Mouse (Mus musculus): Measurements from ENCODE around the gene Gm17018.

Gene Gm17018

GRCm38 (mm10) chr19:45560153-45560890, at the start of gene Gm17018, which contains the start of gene Poll:
Gene Gm17018 (plus strand): TSS chr19:45560615.
Gene Poll (minus strand): TSS chr19:45560531.
- peak; percentile 86 for DNase-seq (ENCODE audit: low read depth)

DNA sequence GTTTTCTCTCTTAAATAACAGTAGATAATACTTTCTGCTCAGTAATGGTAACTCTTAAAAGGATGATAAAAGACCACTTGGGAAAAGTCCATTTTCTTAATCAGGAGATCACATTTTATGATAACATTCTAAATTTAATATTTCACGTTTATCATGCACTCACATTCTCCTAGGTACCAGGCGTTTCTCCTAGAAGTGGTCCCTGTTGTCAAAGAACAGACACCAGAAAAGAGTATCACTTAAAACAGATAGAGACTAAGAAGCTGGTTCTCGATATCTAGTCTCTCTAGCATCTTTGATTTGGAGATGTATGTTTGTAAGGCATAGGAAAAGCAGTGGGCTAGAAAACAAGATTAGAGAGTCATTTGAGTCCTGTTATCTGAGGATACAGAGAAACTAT, 49.7 kb upstream of the Gm17018 start:
- DNase-seq (ENCODE audit: low read depth): no peak

DNA sequence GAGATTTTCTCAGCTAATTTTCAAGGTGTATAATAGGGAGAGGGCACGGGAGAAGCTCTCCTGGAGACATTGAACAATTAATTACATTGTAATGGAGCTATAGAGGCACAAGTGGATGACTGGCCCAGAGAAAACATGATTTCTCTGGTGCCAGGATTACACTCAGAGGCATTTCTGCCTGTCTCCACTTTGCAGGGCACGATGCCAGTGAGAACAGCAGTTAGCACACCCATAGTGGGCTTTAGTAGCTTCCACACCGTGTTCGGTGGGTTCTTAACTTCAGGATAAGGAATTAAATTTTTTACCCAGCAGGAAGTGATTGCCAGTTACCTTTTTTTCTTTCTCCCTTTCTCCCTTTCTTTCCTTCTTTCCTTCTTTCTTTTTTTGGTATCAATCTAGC, 49.0 kb upstream of the Gm17018 start:
- DNase-seq (ENCODE audit: low read depth): no peak

DNA sequence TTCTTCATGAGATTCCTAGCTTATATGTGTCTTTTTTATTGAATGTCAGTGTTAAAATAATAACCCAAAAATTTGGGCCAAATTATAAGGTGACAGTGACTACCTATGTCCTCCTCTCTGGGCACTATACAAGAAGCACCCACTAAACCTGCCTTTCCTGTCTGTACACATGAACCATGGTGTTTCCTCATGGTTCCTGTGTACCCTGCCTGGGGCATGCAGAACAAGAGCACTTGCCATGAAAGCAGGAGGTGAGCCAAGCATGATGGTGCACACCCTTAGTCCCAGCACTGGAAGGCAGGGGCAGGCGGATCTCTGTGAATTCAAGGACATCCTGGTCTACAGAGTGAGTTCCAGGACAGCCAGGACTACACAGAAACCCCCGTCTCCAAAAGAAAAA, 45.1 kb upstream of the Gm17018 start:
- DNase-seq (ENCODE audit: low read depth): no peak

DNA sequence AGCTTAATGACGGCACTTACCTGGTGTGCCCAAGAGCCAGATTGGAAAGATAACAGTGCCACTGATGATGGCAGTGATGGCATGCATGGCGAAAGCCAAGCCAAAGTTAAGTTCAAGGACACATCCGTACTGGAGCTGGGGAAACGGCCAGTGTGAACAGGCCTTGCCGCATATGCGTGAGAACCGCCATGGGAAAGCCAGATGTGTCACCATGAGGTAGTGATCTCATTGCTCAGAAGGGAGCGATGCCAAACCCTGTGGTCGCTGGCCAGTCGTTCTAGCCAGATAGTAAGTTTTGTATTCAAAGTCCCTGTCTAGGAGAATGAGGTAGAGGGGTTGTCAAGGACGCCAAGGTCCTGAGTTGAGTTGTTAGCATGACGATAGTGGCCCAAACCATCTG, 44.2 kb upstream of the Gm17018 start:
- no peak for DNase-seq (ENCODE audit: low read depth)

DNA sequence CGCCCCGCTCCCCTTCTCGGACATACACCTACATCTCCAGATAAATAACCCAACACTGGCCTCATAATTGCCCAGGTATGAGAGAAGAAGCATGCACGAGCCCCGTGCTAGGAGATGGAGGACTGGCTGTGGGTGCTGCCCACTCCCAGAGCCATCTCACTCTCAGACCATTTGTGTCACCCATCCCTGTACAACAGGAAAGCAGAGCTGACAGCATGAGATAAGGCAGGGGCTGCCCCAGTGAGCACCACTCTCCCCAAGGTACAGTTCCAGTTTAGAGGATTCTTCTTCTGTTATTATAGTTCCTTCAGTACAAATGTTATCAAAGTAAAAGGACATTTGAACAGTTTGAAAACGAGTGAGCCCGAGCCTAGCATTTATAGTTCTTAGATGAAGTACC, 33.0 kb upstream of the Gm17018 start:
- DNase-seq (ENCODE audit: low read depth): no peak

GRCm38 (mm10) chr19:45527931-45528534, 32.4 kb upstream of the Gm17018 start:
- no peak for DNase-seq (ENCODE audit: low read depth)

GRCm38 (mm10) chr19:45529294-45529693, 31.1 kb upstream of the Gm17018 start:
- no peak for DNase-seq (ENCODE audit: low read depth)

- no peak for DNase-seq (ENCODE audit: low read depth)
Observed at GRCm38 (mm10) chr19:45530200-45530995, 30.0 kb upstream of the Gm17018 start.

GRCm38 (mm10) chr19:45531554-45531953, 28.9 kb upstream of the Gm17018 start:
- DNase-seq (ENCODE audit: low read depth): no peak

DNA sequence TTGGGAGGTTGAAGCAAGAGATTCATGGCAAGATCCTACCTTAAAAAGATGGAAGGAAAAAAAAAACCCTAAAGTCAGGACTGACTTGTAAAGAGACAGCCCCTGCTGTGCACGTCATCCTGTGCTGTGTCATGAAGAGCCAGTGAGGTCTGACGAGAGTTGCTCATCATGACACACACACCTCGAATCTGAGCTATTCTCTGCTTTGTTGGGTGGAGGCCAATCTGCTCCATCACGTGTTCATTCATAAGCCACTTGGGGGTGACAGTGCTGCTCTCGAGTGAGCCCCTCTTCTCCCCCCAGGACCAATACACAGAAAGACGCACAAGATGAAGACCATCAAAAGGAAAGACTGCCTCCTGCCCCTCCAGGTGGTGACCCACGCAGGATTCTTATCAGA, 26.8 kb upstream of the Gm17018 start:
- DNase-seq (ENCODE audit: low read depth): peak; percentile 14

DNA sequence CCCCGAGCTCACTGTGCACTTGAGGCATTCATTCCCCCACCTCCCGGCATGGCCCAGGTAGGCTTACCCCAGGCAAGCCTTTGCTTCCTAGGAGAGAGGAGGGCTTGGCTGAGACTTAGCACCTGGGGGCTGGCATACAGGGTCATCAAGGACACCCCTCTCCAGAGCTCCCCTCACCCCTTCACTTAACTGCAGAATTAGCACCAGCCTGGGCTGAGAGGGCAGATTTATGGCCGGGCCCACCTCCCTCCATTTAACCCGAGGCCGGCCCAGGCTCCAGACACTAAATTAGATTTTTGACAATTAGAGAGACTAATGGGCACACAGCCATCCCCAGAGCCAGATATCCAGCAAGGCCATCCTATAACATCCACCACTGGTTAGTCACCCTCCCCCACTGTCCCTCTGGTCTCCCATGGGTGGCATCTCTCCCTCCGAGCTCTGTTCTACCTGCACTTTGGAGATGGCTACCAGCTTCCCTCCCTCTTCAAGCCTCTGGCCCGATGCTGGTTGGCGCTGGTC, 25.1 kb upstream of the Gm17018 start:
- no peak for DNase-seq (ENCODE audit: low read depth)

DNA sequence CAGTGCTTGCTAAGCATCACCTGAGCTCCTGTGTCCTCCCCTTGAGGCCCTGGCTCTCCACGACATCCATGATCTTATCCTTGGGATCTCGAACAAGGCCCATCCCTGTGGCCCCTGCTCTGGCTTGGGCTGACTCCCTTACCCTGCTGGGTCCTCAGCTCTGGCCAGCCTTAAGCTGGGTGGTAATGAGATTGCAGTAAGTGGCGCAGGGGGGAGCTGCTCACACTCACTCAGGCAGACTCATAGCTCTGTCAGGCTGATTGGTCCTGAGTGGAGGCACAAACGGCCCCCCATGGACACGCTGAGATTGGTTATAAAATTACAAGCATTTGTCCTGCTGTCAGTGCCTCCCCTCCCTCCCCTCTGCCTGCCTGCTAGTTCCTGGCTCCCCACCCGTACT, 24.5 kb upstream of the Gm17018 start:
- DNase-seq (ENCODE audit: low read depth): no peak

GRCm38 (mm10) chr19:45537505-45537904, 22.9 kb upstream of the Gm17018 start:
- peak; percentile 55 for DNase-seq (ENCODE audit: low read depth)

- DNase-seq (ENCODE audit: low read depth): no peak
Observed at GRCm38 (mm10) chr19:45540657-45541408, 19.6 kb upstream of the Gm17018 start.

GRCm38 (mm10) chr19:45541409-45542041, 18.9 kb upstream of the Gm17018 start:
- DNase-seq (ENCODE audit: low read depth): no peak

DNA sequence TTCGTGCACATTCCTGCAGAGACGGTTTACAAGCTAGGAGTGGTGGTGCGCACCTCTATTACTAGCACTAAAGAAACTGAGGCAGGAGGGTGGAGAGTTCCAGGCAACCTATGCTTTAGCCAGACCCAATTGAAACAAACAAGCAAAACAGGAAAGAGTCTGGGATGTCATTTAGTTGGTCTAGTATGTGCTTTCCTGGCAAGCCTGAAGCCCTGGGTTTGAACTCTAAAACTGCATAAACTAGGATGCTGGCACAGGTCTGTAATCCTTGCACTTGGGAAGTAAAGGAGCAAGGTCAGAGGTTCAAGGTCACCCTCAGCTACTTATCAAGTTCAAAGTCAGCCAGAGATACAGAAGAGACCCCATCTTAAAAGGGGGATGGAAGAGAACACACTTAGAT, 18.4 kb upstream of the Gm17018 start:
- DNase-seq (ENCODE audit: low read depth): no peak

DNA sequence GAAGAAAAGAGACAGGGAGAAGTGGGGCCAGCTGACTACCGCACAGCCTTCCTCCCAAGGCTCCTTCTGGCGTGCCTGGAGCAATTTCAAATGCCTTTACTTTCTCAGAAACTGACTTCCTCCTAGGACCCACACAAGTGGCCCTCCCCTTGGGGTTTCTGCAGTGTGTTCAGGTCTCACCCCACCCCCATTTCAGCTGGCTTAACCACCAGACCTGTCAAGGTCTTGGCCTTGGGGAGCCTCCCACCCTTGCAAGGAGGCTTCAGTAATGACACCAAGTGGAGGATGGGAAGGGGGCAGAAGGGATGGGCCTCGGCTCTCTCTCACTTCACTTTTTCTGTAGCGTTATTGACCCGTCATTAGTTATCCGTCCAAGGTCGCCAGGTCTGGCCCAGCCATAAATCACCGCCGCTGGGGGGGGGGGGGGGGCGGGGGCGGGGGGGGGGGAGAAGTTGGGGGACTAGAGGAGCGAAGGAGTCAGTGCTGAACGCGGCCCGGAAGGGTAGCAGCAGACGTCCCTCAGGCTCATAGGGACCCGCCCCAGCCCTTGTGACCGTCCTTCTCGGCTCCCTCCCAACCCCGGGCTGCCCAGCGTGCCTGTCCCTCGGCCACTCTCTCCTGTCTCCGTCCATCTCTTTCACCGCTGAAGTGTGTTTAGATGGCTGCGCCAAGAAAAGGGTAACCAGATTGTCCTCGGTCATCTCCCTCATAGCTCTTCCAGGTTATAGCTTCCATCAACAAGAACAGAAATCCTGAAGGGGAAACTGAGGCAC, 16.1 kb upstream of the Gm17018 start:
- DNase-seq (ENCODE audit: low read depth): peak; percentile 63

DNA sequence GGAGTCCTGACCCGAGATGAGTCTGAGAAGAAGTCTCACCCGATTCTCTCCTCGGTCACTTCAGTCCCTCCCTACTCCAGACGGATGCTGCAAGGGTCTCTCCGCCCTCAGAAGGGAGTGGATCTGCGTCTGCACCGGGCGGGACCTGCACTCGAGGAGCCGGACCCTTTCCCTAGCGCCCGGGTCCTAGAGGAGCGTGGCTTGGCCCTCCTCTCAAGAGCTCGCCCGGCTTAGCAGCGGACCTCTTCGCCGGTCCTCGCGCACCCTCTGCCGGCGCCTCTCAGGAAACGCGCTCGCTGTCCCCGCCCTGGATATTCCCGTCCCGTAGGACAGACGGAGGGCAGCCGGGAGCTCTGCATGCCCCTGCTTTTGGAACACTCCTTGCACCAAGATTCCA, 15.5 kb upstream of the Gm17018 start:
- peak; percentile 72 for DNase-seq (ENCODE audit: low read depth)

GRCm38 (mm10) chr19:45548196-45548595, 12.2 kb upstream of the Gm17018 start:
- DNase-seq (ENCODE audit: low read depth): peak; percentile 46

All from 416B (cell line).